Mouse (Mus musculus) lung, embryonic 14.5 days (tissue): ENCODE measurements around the gene Gm7356. TPM values are rescaled to one million over a fixed set of nuclear protein-coding genes. Genes with fewer than 3 reads are reported as not detected.
"Not testable (repeated sequence)": the region's sequence is repeated elsewhere in the genome, so short reads cannot be mapped to it uniquely, and the experiment has no call there.

ENCODE experiments used
- ATAC-seq: fragments of 200-750 bp; cut with Nextera tagmentation; 2 replicates; pipeline ENCODE4 v1.8.0; 2017; ENCODE audit warnings: mild to moderate bottlenecking, moderate TSS enrichment, moderate library complexity; ENCODE audit not compliant: insufficient read depth
- DNase-seq: peaks from one replicate; pipeline ENCODE4 v3.0.0-alpha.2; 2015
- H3K27ac ChIP-seq: fragments of 300-500 bp; sonication (generic); 2 replicates; pipeline ENCODE4 v1.5.1; 2014; ENCODE audit warnings: low read depth, mild to moderate bottlenecking, moderate library complexity
- H3K27me3 ChIP-seq: fragments of 300-500 bp; sonication (generic); 2 replicates; pipeline ENCODE4 v1.6.1; 2014; ENCODE audit warnings: low read length, control low read depth; ENCODE audit not compliant: insufficient read depth
- H3K36me3 ChIP-seq: fragments of 300-500 bp; sonication (generic); 2 replicates; pipeline ENCODE4 v1.6.1; 2014; ENCODE audit warnings: control low read depth; ENCODE audit not compliant: insufficient read depth
- H3K4me1 ChIP-seq: fragments of 300-500 bp; sonication (generic); 2 replicates; pipeline ENCODE4 v1.6.1; 2014; ENCODE audit warnings: antibody characterized with exemption, control low read depth; ENCODE audit not compliant: insufficient read depth
- H3K4me2 ChIP-seq: fragments of 300-500 bp; sonication (generic); 2 replicates; pipeline ENCODE4 v1.6.1; 2014; ENCODE audit warnings: mild to moderate bottlenecking
- H3K4me3 ChIP-seq: fragments of 300-500 bp; sonication (generic); 2 replicates; pipeline ENCODE4 v1.5.1; 2014; ENCODE audit warnings: low read depth, low read length
- H3K9ac ChIP-seq: fragments of 300-500 bp; sonication (generic); 2 replicates; pipeline ENCODE4 v1.6.1; 2014
- H3K9me3 ChIP-seq: fragments of 300-500 bp; sonication (generic); 2 replicates; pipeline ENCODE4 v1.6.1; 2016; ENCODE audit warnings: low read depth, low read length, control low read depth
- WGBS: fragments of 180-500 bp; shearing (Covaris S2); extraction: QIAGEN DNeasy Blood & Tissue Kit; methylation state at CpG from one replicate; pipeline ENCODE4 v1.1.7; 2014; 5-methylcytosine and 5-hydroxymethylcytosine counted together
- polyA plus RNA-seq: library from polyadenylated mRNA; unstranded; fragments of >200 nt; fragmentation: Nextera tagmentation; extraction: Ambion mirVana; gene quantifications from 2 replicates; pipeline ENCODE4 v1.2.1, GENCODE M21; 2014

The Gm7356 gene
- polyA plus RNA-seq, 1 experiment from 2014 or later: not detected

GRCm38 (mm10) chr17:13951570-13951969 is 51.9 kb downstream of the Gm7356 start:
- not testable (repeated sequence) for ATAC-seq, DNase-seq, H3K9me3 ChIP-seq, H3K36me3 ChIP-seq, H3K4me2 ChIP-seq, H3K27ac ChIP-seq, H3K4me1 ChIP-seq, H3K9ac ChIP-seq, H3K4me3 ChIP-seq, H3K27me3 ChIP-seq
- 77% methylated on average over 1 of the region's 1 CpGs for WGBS

Other genes with a start within 250 kb of the Gm7356 start
- 138 TPM in 2 replicates for gene Afdn, start 243.2 kb downstream of the Gm7356 start, polyA plus RNA-seq
- 5.1 and 5.8 TPM in 2 replicates for gene Tcte2, start 241.9 kb downstream of the Gm7356 start, polyA plus RNA-seq
- gene Gm7168, start 55.3 kb downstream of the Gm7356 start, polyA plus RNA-seq: not detected in 2 replicates
- gene Gm7358, start 55.8 kb upstream of the Gm7356 start, polyA plus RNA-seq: not detected in 2 replicates
- gene Dact2, start 200.6 kb upstream of the Gm7356 start, polyA plus RNA-seq: 4.2 and 7.5 TPM in 2 replicates